Mouse (Mus musculus) heart, adult 2 months (tissue): ENCODE results near the gene Map2k2. TPM values are rescaled to one million over a fixed set of nuclear protein-coding genes. Genes with fewer than 3 reads are reported as not detected.

Experiments
- DNase-seq, 2 experiments: peaks; one replicate each; pipeline ENCODE4 v3.0.0; 2021
- H3K27ac ChIP-seq: fragments of 200-600 bp; 2 replicates; pipeline ENCODE4 v1.8.1; 2022
- H3K27me3 ChIP-seq: fragments of 200-500 bp; 2 replicates; pipeline ENCODE4 v1.6.1; 2012; ENCODE audit warnings: mild to moderate bottlenecking, low read length, inconsistent platforms, mixed read lengths; ENCODE audit not compliant: control insufficient read depth, insufficient read depth
- H3K36me3 ChIP-seq: fragments of 200-500 bp; 2 replicates; pipeline ENCODE4 v1.6.1; 2012; ENCODE audit warnings: low read length, inconsistent platforms; ENCODE audit not compliant: control insufficient read depth, insufficient read depth
- H3K4me1 ChIP-seq: fragments of 200-500 bp; 2 replicates; pipeline ENCODE4 v1.6.1; 2011; ENCODE audit warnings: low read length; ENCODE audit not compliant: control insufficient read depth, insufficient read depth
- H3K4me3 ChIP-seq: fragments of 200-600 bp; 2 replicates; pipeline ENCODE4 v1.8.1; 2022
- H3K79me2 ChIP-seq: fragments of 200-500 bp; replicated peaks from 2 replicates; pipeline ENCODE4 v1.6.1; 2012; ENCODE audit warnings: mild to moderate bottlenecking, inconsistent platforms, low read length, moderate library complexity, mixed read lengths; ENCODE audit not compliant: control insufficient read depth, insufficient read depth
- H3K9ac ChIP-seq: fragments of 200-500 bp; 2 replicates; pipeline ENCODE4 v1.6.1; 2012; ENCODE audit warnings: low read depth, mild to moderate bottlenecking, control low read depth, inconsistent platforms, low read length, mixed read lengths
- CTCF ChIP-seq: fragments of 200-600 bp; IDR thresholded peaks from 2 replicates; pipeline ENCODE4 v1.8.1; 2022; ENCODE audit warnings: antibody characterized with exemption, mild to moderate bottlenecking, moderate library complexity
- EP300 ChIP-seq: fragments of 200-500 bp; IDR thresholded peaks from 2 replicates; pipeline ENCODE4 v1.6.1; 2011; ENCODE audit warnings: low read depth, low read length, control low read depth; ENCODE audit not compliant: insufficient read depth
- POLR2A ChIP-seq: fragments of 200-500 bp; IDR thresholded peaks from 2 replicates; pipeline ENCODE4 v1.6.1; 2011; ENCODE audit warnings: mild to moderate bottlenecking, low read depth, low read length, control low read depth; ENCODE audit not compliant: insufficient read depth
- WGBS: fragments of 180-500 bp; shearing (Covaris S2); methylation state at CpG from one replicate; pipeline ENCODE4 v1.1.7; 2018; 5-methylcytosine and 5-hydroxymethylcytosine counted together
- intact Hi-C: fragments of 180-260 bp; cut with DNase I; formaldehyde crosslinking; loops from one replicate; pipeline ENCODE4 v1.15.1; 2025
- polyA plus RNA-seq: library from polyadenylated mRNA; depleted of rRNA; stranded (reverse); fragments of >200 nt; gene quantifications from 2 replicates; pipeline ENCODE4 v1.2.3, GENCODE M21; 2012
- total RNA-seq, 2 experiments: library from RNA; stranded (reverse); gene quantifications; 2 replicates each; pipeline ENCODE4 v1.2.3; 2021

Map2k2 gene
- total and polyA plus RNA-seq, 3 experiments = 115 to 123 (median 116) TPM

- 76% methylated on average over 7 of the region's 7 CpGs for WGBS
- no peak overlapping the region for H3K27ac ChIP-seq
- no peak for DNase-seq
Measured at GRCm38 (mm10) chr10:81120650-81121049, 14.9 kb downstream of the Map2k2 start.

GRCm38 (mm10) chr10:81122889-81123288 lies 17.2 kb downstream of the Map2k2 start:
- intact Hi-C loops = no loop called here
- H3K4me3 ChIP-seq = no peak overlapping the region
- DNase-seq = no peak
- no peak overlapping the region for H3K27ac ChIP-seq
- no peak overlapping the region for H3K9ac ChIP-seq
- H3K27me3 ChIP-seq = no peaks in the 10 kb centered on the region
- no peaks in the 10 kb centered on the region for H3K4me1 ChIP-seq
- TF ChIP-seq CTCF (no peak), POLR2A (no peak), EP300 (no peak)
- WGBS = 53% methylated on average over 2 of the region's 2 CpGs
- no peaks in the 10 kb centered on the region for H3K36me3 ChIP-seq
- no peaks in the 10 kb centered on the region for H3K79me2 ChIP-seq

More at GRCm38 (mm10) chr10:81120650-81121049, 14.9 kb downstream of the Map2k2 start:
- Histone ChIP-seq H3K27me3 (no peaks in the 10 kb centered on the region), H3K79me2 (no peaks in the 10 kb centered on the region), H3K9ac (no peak overlapping the region), H3K4me3 (no peak overlapping the region), H3K4me1 (no peaks in the 10 kb centered on the region), H3K36me3 (no peaks in the 10 kb centered on the region)
- no peak for TF ChIP-seq POLR2A
- no peak for TF ChIP-seq EP300
- no peak for TF ChIP-seq CTCF
- intact Hi-C loops = loop anchor here (1.0 kb wide), 1 partner anchor 11 kb away; no protein-coding TSS in a partner anchor

- no peaks in the 10 kb centered on the region for H3K27me3 ChIP-seq
- H3K4me3 ChIP-seq = no peak overlapping the region
- H3K36me3 ChIP-seq = no peaks in the 10 kb centered on the region
- no peak for TF ChIP-seq EP300
- no peak for TF ChIP-seq POLR2A
- no peak for TF ChIP-seq CTCF
- H3K4me1 ChIP-seq = no peaks in the 10 kb centered on the region
- no peak overlapping the region for H3K9ac ChIP-seq
- intact Hi-C loops = no loop called here
- H3K27ac ChIP-seq = no peak overlapping the region
- no peaks in the 10 kb centered on the region for H3K79me2 ChIP-seq
- WGBS = 69% methylated on average over 11 of the region's 11 CpGs
- no peak for DNase-seq
Measured at GRCm38 (mm10) chr10:81123500-81123899, 17.8 kb downstream of the Map2k2 start.

- 11% methylated on average over 16 of the region's 16 CpGs for WGBS
- Histone ChIP-seq H3K27me3 (no peaks in the 10 kb centered on the region), H3K4me3 (peak overlapping the region; percentile 1; the same call in 1 of the 2 replicates), H3K4me1 (peaks cover 9% of the 10 kb centered on the region), H3K9ac (peak overlapping the region; percentile 17; the same call in 1 of the 2 replicates), H3K36me3 (no peaks in the 10 kb centered on the region), H3K79me2 (peaks cover 8% of the 10 kb centered on the region), H3K27ac (peak overlapping the region; percentile 98)
- TF ChIP-seq EP300 (0 out of 2 replicates have a peak, but pooled peaks have one; percentile 9), POLR2A (peak; percentile 50; the same call in 1 of the 2 replicates), CTCF (no peak)
- peak; percentile 83 to 89 for DNase-seq
- intact Hi-C loops = no loop called here
Measured at GRCm38 (mm10) chr10:81134181-81134587, 28.5 kb downstream of the Map2k2 start.

GRCm38 (mm10) chr10:81134966-81135681 lies 29.4 kb downstream of the Map2k2 start, which contains the start of gene Zbtb7a:
Gene Zbtb7a, plus strand, starts transcription at chr10:81135220.
- 6% methylated on average over 41 of the region's 41 CpGs for WGBS
- H3K36me3 ChIP-seq = no peaks in the 10 kb centered on the region
- H3K79me2 ChIP-seq = peaks cover 10% of the 10 kb centered on the region
- intact Hi-C loops = no loop called here
- H3K9ac ChIP-seq = peak within 1 kb of the TSS; percentile 97
- DNase-seq = peak; percentile 55 to 66
- no peaks in the 10 kb centered on the region for H3K27me3 ChIP-seq
- peak within 1 kb of the TSS; percentile 98 for H3K27ac ChIP-seq
- TF ChIP-seq CTCF = no peak
- no peak for TF ChIP-seq POLR2A
- no peak for TF ChIP-seq EP300
- H3K4me1 ChIP-seq = peaks cover 13% of the 10 kb centered on the region
- H3K4me3 ChIP-seq = peak within 1 kb of the TSS; percentile 88
